Mouse (Mus musculus) hindbrain, embryonic 16.5 days (tissue): ENCODE measurements at regions not wholly inside any gene's neighbourhood (a gene's known extent, or its start where the extent isn't known, plus 50 kb on each side); places are given as distances from the start of the nearest gene placed in this dataset.

Experiments used
- ATAC-seq: fragments of 200-750 bp; cut with Nextera tagmentation; 2 replicates; pipeline ENCODE4 v1.8.0; 2017; ENCODE audit warnings: moderate TSS enrichment, moderate library complexity
- H3K27ac ChIP-seq: fragments of 300-500 bp; sonication (generic); 2 replicates; pipeline ENCODE4 v1.5.1; 2014; ENCODE audit warnings: low read depth, mild to moderate bottlenecking, control low read depth, low read length, moderate library complexity
- H3K27me3 ChIP-seq: fragments of 300-500 bp; sonication (generic); replicated peaks from 2 replicates; pipeline ENCODE4 v1.6.1; 2014; ENCODE audit warnings: low read length; ENCODE audit not compliant: control insufficient read depth, insufficient read depth
- H3K36me3 ChIP-seq: fragments of 300-500 bp; sonication (generic); 2 replicates; pipeline ENCODE4 v1.6.1; 2014; ENCODE audit warnings: mild to moderate bottlenecking, low read length, moderate library complexity, mixed read lengths; ENCODE audit not compliant: control insufficient read depth, insufficient read depth
- H3K4me1 ChIP-seq: fragments of 300-500 bp; sonication (generic); 2 replicates; pipeline ENCODE4 v1.6.1; 2014; ENCODE audit warnings: low read depth, low read length; ENCODE audit not compliant: control insufficient read depth, insufficient read depth
- H3K4me2 ChIP-seq: fragments of 300-500 bp; sonication (generic); 2 replicates; pipeline ENCODE4 v1.6.1; 2014; ENCODE audit warnings: mild to moderate bottlenecking, low read length, control low read depth, moderate library complexity
- H3K4me3 ChIP-seq: fragments of 300-500 bp; sonication (generic); 2 replicates; pipeline ENCODE4 v1.5.1; 2014; ENCODE audit warnings: mild to moderate bottlenecking, low read length, control low read depth, moderate library complexity
- H3K9ac ChIP-seq: fragments of 300-500 bp; sonication (generic); 2 replicates; pipeline ENCODE4 v1.6.1; 2014; ENCODE audit warnings: low read depth, mild to moderate bottlenecking, control low read depth, low read length, moderate library complexity
- H3K9me3 ChIP-seq: fragments of 300-500 bp; sonication (generic); 2 replicates; pipeline ENCODE4 v1.6.1; 2014; ENCODE audit warnings: mild to moderate bottlenecking, low read length, moderate library complexity; ENCODE audit not compliant: control insufficient read depth
- WGBS: fragments of 180-500 bp; shearing (Covaris S2); extraction: QIAGEN DNeasy Blood & Tissue Kit; methylation state at CpG from one replicate; pipeline ENCODE4 v1.1.7; 2014; 5-methylcytosine and 5-hydroxymethylcytosine counted together

DNA sequence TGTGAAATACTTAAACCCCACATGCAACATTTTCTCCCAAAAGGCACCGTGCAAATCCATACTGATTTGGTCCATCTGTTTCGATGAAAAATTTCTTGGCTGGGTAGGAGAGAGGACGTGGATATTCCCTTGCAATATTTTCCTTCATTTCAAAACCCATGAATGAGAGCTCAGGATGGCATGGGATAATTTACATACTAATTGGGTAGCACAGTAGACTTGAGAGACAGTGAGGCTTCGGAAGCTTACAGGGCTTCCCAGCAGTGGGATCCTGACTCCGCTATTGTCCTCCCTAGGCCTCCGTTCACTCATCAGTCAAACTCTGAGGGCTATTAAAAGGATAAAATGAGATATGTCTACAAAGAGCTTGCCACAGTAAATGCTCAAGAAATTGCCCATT, 59.8 kb downstream of the Sox3 start:
- Histone ChIP-seq H3K4me1 (no peaks in the 10 kb centered on the region), H3K9ac (no peak overlapping the region)
- ATAC-seq, result no peak

DNA sequence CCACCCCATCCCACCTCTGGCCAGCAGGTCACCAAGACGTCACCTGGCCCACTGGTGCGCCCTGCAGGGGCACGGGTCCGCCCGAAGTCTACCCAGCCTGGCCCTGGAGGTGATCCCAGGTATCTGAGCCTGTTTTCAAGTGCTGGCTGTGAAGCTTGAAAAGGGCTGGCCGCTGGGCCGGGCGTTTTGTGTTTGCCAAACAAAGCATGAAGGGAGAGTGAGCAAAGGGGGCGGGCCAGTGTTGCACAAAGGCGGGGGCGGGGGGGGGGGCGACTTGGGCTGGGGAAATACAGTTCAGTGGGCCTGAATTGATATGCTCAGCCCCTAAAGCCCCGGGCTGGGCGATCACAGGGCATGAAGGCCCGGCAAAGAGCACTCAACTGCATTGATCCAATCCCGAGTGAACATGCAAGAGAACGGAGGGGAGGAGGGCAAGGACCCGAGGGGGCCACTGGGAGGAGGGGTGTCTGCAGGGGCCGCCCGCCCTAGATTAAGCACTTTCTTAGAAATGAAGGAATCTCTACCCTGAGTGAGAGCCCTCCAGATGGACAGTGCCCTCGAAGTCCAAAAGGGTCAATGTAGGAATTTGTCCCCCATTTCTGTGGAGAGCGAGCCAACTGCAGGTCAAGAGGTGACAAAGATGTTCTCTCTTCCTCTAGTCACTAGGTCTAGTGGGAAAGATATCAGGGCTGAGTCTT, 61.8 kb downstream of the Sox3 start:
- Histone ChIP-seq H3K4me2 (no peak overlapping the region), H3K9me3 (no peaks in the 10 kb centered on the region), H3K9ac (no peak overlapping the region), H3K36me3 (no peaks in the 10 kb centered on the region), H3K4me3 (no peak overlapping the region), H3K27ac (no peak overlapping the region), H3K4me1 (no peaks in the 10 kb centered on the region), H3K27me3 (no peaks in the 10 kb centered on the region)
- WGBS, result 31% methylated on average over 17 of the region's 22 CpGs
- ATAC-seq, result peak; percentile 30; the same call in 1 of the 2 replicates

More for the DNA sequence above, 59.8 kb downstream of the Sox3 start:
- Histone ChIP-seq H3K4me2 (no peak overlapping the region), H3K4me3 (no peak overlapping the region), H3K27me3 (no peaks in the 10 kb centered on the region), H3K27ac (no peak overlapping the region), H3K9me3 (no peaks in the 10 kb centered on the region), H3K36me3 (no peaks in the 10 kb centered on the region)
- WGBS, result 58% methylated on average over 6 of the region's 6 CpGs

DNA sequence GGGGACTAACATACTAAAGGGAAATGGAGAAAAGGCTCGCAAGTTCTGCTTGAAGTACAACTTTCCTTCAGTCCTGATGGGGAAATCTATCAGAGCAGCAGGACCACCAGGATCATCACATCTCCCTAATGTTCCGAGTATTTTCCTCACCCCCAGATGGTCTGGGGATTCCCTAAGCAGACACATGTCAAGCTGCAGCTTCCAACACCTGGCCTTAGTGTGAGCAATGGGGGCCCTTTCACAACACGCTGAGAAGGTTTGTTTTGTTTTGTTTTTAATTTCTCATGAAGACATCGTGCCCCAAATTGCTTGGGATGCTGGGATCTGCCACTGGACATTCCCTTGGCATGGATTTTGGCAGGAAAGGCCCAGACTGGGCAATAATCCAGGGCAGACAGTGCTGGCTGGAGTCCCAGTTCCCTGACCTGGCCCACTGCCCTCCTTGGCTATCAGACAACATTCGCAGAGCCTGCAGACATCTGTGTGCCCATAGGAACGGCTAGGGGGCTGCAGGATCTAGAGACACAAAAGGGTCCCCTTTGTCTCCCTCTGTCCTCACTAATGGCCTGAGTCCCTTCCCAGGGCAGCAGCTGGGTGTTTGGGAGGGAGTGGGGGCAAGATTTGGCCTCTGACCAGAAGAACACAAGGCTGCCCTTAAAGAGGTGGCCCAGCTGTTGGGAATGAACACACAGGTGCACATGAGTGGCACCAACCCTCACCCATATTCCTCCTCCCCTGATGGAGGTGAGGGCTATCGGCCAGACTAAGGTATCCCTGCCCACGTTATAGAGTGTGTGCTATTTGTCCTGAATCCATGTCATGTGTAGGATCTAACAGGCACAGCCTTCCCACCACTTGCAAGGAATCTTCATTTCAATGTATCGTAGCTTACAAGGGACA, 67.8 kb downstream of the Sox3 start:
- 47% methylated on average over 9 of the region's 9 CpGs for WGBS

DNA sequence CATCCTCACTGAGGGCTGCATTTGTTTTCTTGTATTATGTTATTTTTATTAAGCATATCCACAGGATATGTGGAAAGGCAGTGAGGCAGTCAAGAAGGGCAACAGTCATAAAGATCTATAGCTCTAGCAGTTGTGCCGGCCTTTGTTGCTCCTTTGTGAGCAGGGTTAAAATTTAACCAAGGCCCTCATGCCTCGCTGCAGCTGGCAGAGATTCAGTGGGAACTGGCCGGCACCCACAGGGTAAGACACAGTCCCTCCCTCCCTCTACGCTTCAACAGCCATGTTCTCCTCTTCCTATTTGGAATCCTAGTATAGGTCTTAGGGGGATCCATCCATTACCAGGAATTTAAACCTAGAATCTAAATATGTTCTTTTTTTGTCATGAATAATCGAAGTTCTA, 94.7 kb downstream of the Sox3 start:
- Histone ChIP-seq H3K9ac (no peak overlapping the region), H3K9me3 (no peaks in the 10 kb centered on the region), H3K4me1 (no peaks in the 10 kb centered on the region), H3K4me3 (no peak overlapping the region), H3K27ac (no peak overlapping the region), H3K36me3 (no peaks in the 10 kb centered on the region), H3K27me3 (no peaks in the 10 kb centered on the region), H3K4me2 (no peak overlapping the region)
- ATAC-seq, result no peak
- 35% methylated on average over 5 of the region's 5 CpGs for WGBS

More for the DNA sequence above, 67.8 kb downstream of the Sox3 start:
- Histone ChIP-seq H3K9ac (no peak overlapping the region), H3K36me3 (no peaks in the 10 kb centered on the region), H3K4me3 (no peak overlapping the region), H3K4me1 (no peaks in the 10 kb centered on the region), H3K27ac (no peak overlapping the region), H3K27me3 (no peaks in the 10 kb centered on the region), H3K9me3 (no peaks in the 10 kb centered on the region), H3K4me2 (no peak overlapping the region)
- peak; percentile 96 for ATAC-seq

DNA sequence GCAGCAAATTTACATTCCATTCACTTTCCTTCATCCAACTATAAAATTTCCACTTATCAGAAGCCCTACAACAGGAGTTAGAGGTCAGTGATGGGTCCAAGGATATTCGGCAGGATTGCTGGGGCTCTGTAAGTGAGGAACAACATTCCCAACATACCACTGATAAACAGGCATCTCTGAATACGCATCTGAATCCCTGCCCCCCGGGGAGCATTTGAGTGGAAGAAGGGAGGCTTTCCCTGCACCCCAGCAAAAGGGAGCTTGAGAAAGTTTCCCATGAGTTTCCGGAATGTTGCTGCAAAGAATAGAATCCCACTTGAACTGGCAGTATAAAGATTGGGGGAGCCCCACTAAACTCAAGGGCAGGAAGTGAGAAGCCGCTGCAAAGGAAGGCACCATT, 112.5 kb downstream of the Sox3 start:
- 35% methylated on average over 5 of the region's 5 CpGs for WGBS
- Histone ChIP-seq H3K27ac (no peak overlapping the region), H3K4me2 (no peak overlapping the region), H3K9me3 (no peaks in the 10 kb centered on the region), H3K36me3 (no peaks in the 10 kb centered on the region), H3K9ac (no peak overlapping the region), H3K27me3 (no peaks in the 10 kb centered on the region), H3K4me1 (no peaks in the 10 kb centered on the region), H3K4me3 (no peak overlapping the region)
- no peak for ATAC-seq

DNA sequence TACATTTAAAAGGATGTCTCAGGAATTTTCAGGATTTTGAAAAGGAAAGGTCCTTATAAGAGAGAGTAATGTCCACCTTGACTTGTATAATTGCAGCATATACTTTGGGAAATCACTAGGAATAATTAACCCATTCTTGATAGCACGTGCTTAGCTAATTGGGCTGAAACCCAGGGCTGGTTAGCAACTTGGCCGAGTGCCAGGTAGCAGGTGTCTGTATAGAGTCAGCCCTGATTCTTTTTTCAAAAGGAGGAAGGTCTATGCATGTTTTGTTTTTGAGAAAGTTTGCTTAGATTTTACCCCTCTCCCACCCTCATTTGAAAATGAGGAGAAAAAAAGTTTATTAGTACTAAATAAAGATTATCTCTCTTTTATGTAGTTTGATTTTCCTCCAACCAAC, 113.1 kb downstream of the Sox3 start:
- Histone ChIP-seq H3K9ac (no peak overlapping the region), H3K4me3 (no peak overlapping the region), H3K4me1 (no peaks in the 10 kb centered on the region), H3K27ac (no peak overlapping the region), H3K36me3 (no peaks in the 10 kb centered on the region), H3K9me3 (no peaks in the 10 kb centered on the region), H3K4me2 (no peak overlapping the region), H3K27me3 (no peaks in the 10 kb centered on the region)
- WGBS, result 35% methylated on average over 2 of the region's 2 CpGs
- ATAC-seq, result no peak

DNA sequence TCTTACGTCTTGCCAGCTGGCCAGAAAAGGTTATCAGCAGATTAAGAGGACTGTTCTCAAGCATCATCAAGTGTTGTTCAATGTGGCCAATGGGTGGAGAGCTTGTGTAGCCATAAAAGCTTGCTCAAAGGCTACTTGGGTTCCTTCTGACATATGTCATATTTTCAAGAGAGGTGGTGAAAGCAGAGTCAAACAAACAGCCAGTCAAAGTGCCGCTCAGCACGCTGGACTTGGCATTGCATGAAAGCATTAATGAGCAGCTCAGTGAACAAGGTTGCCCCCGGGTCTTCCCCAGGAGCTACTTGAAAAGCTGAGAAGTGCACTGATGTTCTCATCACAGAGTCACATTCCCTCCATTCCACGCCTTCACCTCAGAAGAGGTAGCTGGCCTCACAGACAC, 119.6 kb downstream of the Sox3 start:
- Histone ChIP-seq H3K9ac (no peak overlapping the region), H3K4me3 (no peak overlapping the region), H3K9me3 (no peaks in the 10 kb centered on the region), H3K4me1 (no peaks in the 10 kb centered on the region), H3K27me3 (no peaks in the 10 kb centered on the region), H3K4me2 (no peak overlapping the region), H3K36me3 (no peaks in the 10 kb centered on the region), H3K27ac (no peak overlapping the region)
- ATAC-seq, result no peak
- 78% methylated on average over 5 of the region's 5 CpGs for WGBS

DNA sequence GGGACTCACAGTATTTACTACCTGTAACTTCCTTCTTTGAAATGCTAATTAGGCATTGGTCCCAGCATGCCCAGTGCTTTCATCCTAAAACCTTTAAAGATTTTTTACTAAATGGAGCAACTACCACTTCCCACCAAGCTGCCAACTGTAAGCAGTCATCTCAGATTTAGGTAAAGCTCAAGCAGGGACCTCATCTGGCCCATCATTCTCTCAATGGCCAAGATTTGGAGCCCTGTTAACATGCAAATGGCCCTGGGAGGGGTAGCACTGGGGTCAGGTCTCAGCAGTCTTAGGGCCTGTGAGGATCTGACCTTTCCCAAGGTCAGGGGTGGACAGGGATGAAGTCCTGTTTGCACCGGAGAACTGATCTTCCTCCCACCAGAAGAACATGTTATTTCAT, 120.8 kb downstream of the Sox3 start:
- Histone ChIP-seq H3K4me2 (no peak overlapping the region), H3K9ac (no peak overlapping the region), H3K4me1 (no peaks in the 10 kb centered on the region), H3K36me3 (no peaks in the 10 kb centered on the region), H3K9me3 (no peaks in the 10 kb centered on the region), H3K4me3 (no peak overlapping the region), H3K27ac (no peak overlapping the region), H3K27me3 (no peaks in the 10 kb centered on the region)
- no peak for ATAC-seq
- WGBS, result 42% methylated on average over 1 of the region's 1 CpGs

DNA sequence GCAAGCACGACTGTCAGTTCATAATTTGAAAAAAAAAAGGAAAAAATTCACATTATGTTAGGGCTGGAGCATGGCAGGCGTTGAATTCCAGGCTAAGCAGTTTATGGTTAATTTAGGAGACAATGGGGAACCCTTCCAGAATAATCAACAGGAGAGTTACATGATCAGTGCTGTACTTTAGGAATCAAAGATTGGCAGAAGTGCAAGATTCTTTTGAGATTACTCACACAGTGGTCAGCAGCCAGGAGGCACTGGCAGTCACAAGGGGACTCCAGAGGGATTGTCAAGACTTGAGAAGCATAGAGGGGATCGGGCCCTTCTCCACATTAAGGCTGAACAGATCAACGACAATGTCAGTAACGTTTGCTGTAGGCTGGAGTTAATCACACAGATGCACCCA, 142.8 kb downstream of the Sox3 start:
- Histone ChIP-seq H3K4me3 (no peak overlapping the region), H3K9ac (no peak overlapping the region), H3K36me3 (no peaks in the 10 kb centered on the region), H3K4me1 (no peaks in the 10 kb centered on the region), H3K27ac (no peak overlapping the region), H3K4me2 (no peak overlapping the region), H3K9me3 (no peaks in the 10 kb centered on the region), H3K27me3 (no peaks in the 10 kb centered on the region)
- no peak for ATAC-seq
- WGBS, result 41% methylated on average over 5 of the region's 5 CpGs
